In genomic region chr5:107120624-107121023, GRCm38 (mm10) we compare ENCODE assay signal across 8 mouse cellular contexts.
DNase-seq lines count a peak whose midpoint lies in the region; ATAC-seq lines count a peak whose summit lies in the region.

No protein-coding gene starts in this region.

- intact Hi-C loops in heart, postnatal 25 days (cut with DNase I), result no loop called here

- peak; percentile 94 for DNase-seq in heart, adult 11 months
- DNase-seq in heart, postnatal 25 days (ENCODE audit: low spot score), result no peak
- peak; percentile 38 for DNase-seq in urinary bladder, postnatal 14 days (ENCODE audit: low spot score)
- DNase-seq in urinary bladder, adult 18-20 months (ENCODE audit: low spot score in 2 of 2), result no peak
- no peak for DNase-seq in frontal cortex, postnatal 25 days (ENCODE audit: low spot score in 2 of 2)
- no peak for DNase-seq in embryo, embryonic 10 days (ENCODE audit: low spot score)
- no peak for DNase-seq in neural tube, embryonic 10.5 days (ENCODE audit: extremely low spot score, low spot score)

- ATAC-seq in hematopoietic stem cell, adult 5-6 weeks (replicated peaks in 1 of 2; ENCODE audit: insufficient read depth in 1 of 2, low FRiP score in 2 of 2, low TSS enrichment in 1 of 2, low read depth in 1 of 2, poor library complexity in 2 of 2, severe bottlenecking in 2 of 2), result peak; percentile 22; a peak in 1 of 4 replicates

Comparison
In these comparisons a context has a peak if more than half of its experiments do, and no peak if none do; other contexts are left out.
1. DNase-seq: peak in heart, adult 11 months (single experiment) and urinary bladder, postnatal 14 days (single experiment); none in heart, postnatal 25 days (single experiment), urinary bladder, adult 18-20 months (0 of 2), frontal cortex, postnatal 25 days (0 of 2), embryo, embryonic 10 days (single experiment) and neural tube, embryonic 10.5 days (single experiment).